Mouse (Mus musculus) spleen, adult 2 months (tissue): Measurements from ENCODE around the gene Gpc5. TPM values are rescaled to one million over a fixed set of nuclear protein-coding genes. Genes with fewer than 3 reads are reported as not detected.

Experiments used
- DNase-seq, 2 experiments: peaks; one replicate each; pipeline versions ENCODE4 v3.0.0 to v3.0.0-alpha.2; 2012 to 2021; ENCODE audit warnings: low spot score in 2 of 2, low read depth in 1 of 2
- H3K27ac ChIP-seq: fragments of 200-500 bp; 2 replicates; pipeline ENCODE4 v1.5.1; 2012; ENCODE audit warnings: low read length, inconsistent platforms; ENCODE audit not compliant: insufficient read depth
- H3K27me3 ChIP-seq: fragments of 200-500 bp; 2 replicates; pipeline ENCODE4 v1.6.1; 2012; ENCODE audit warnings: mild to moderate bottlenecking, moderate library complexity, low read length, inconsistent platforms; ENCODE audit not compliant: control insufficient read depth, insufficient read depth
- H3K36me3 ChIP-seq: fragments of 200-500 bp; 2 replicates; pipeline ENCODE4 v1.6.1; 2012; ENCODE audit warnings: mild to moderate bottlenecking, low read length, inconsistent platforms; ENCODE audit not compliant: control insufficient read depth, insufficient read depth
- H3K4me1 ChIP-seq: fragments of 200-500 bp; 2 replicates; pipeline ENCODE4 v1.6.1; 2011; ENCODE audit warnings: inconsistent platforms; ENCODE audit not compliant: control insufficient read depth, insufficient read depth, insufficient read length
- H3K4me3 ChIP-seq: fragments of 200-500 bp; 2 replicates; pipeline ENCODE4 v1.5.1; 2011; ENCODE audit warnings: mild to moderate bottlenecking, inconsistent platforms; ENCODE audit not compliant: insufficient read depth, insufficient read length; ENCODE audit errors: extremely low read depth
- CTCF ChIP-seq: fragments of 200-500 bp; IDR thresholded peaks from 2 replicates; pipeline ENCODE4 v1.5.1; 2011; ENCODE audit warnings: mild to moderate bottlenecking, inconsistent platforms; ENCODE audit not compliant: insufficient read depth, insufficient read length, insufficient replicate concordance; ENCODE audit errors: extremely low read depth
- POLR2A ChIP-seq: fragments of 200-500 bp; IDR thresholded peaks from 2 replicates; pipeline ENCODE4 v1.6.1; 2011; ENCODE audit warnings: low read depth, low read length, inconsistent platforms
- WGBS: fragments of 180-500 bp; shearing (Covaris S2); methylation state at CpG from one replicate; pipeline ENCODE4 v1.1.7; 2018; 5-methylcytosine and 5-hydroxymethylcytosine counted together
- polyA plus RNA-seq: library from polyadenylated mRNA; depleted of rRNA; stranded (reverse); fragments of >200 nt; gene quantifications from 2 replicates; pipeline ENCODE4 v1.2.3, GENCODE M21; 2012

Gene Gpc5
- polyA plus RNA-seq, 1 experiment = not detected

DNA sequence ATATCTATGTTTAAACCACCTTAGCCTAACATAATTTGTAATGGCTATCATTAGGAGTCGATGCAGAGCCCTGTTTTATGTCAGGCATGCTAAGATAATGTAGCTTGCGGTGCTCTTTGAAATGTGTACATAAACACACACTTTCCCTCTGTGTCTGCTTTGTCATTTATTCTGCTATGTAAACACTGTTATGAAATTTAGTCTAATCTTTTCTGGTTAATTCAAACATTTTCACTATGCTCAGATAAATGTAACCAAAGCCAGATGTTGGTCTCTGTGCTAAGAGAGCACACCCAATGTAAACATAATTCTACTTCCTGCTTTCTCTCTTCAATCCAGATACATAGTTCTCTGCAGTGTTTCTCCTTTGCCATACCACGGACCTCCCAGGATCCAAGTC lies 1256.5 kb downstream of the Gpc5 start:
- H3K36me3 ChIP-seq = no peaks in the 10 kb centered on the region
- 79% methylated on average over 3 of the region's 3 CpGs for WGBS
- DNase-seq = no peak
- H3K4me3 ChIP-seq = no peak overlapping the region
- no peak overlapping the region for H3K27ac ChIP-seq
- no peaks in the 10 kb centered on the region for H3K4me1 ChIP-seq
- H3K27me3 ChIP-seq = no peaks in the 10 kb centered on the region
- TF ChIP-seq POLR2A = no peak
- TF ChIP-seq CTCF = no peak

DNA sequence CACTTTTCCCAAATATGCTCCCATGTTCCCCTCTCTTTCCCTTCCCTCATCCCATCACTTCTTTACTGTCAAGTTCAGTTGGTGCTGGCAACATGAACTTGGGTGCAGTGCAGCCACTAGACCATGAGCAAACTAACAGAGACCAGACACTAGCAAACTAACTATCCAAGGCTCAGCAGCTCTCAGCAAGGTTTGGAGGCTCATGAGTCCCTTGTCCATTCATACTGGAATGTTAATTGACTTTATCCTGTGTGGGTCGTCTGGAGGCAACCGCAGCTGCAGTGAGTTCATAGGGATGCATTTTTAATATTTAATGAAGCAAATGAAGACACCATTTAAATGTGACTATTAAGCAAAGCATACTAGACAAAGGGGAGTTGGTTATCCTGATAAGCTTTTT lies 1292.6 kb downstream of the Gpc5 start:
- DNase-seq = no peak
- no peak for TF ChIP-seq POLR2A
- no peak for TF ChIP-seq CTCF
- Histone ChIP-seq H3K27ac (no peak overlapping the region), H3K4me3 (no peak overlapping the region), H3K36me3 (no peaks in the 10 kb centered on the region), H3K4me1 (no peaks in the 10 kb centered on the region), H3K27me3 (no peaks in the 10 kb centered on the region)
- WGBS = 80% methylated on average over 2 of the region's 2 CpGs

- H3K36me3 ChIP-seq = no peaks in the 10 kb centered on the region
- no peak overlapping the region for H3K27ac ChIP-seq
- H3K4me1 ChIP-seq = no peaks in the 10 kb centered on the region
- WGBS = 81% methylated on average over 3 of the region's 3 CpGs
- no peak overlapping the region for H3K4me3 ChIP-seq
- TF ChIP-seq POLR2A (no peak), CTCF (no peak)
- DNase-seq = no peak
- no peaks in the 10 kb centered on the region for H3K27me3 ChIP-seq
Observed at GRCm38 (mm10) chr14:116415511-116415910, 1323.5 kb downstream of the Gpc5 start.

GRCm38 (mm10) chr14:116448219-116448618 lies 1356.2 kb downstream of the Gpc5 start:
- no peak for DNase-seq
- Histone ChIP-seq H3K36me3 (no peaks in the 10 kb centered on the region), H3K27ac (no peak overlapping the region), H3K4me1 (no peaks in the 10 kb centered on the region), H3K4me3 (no peak overlapping the region), H3K27me3 (no peaks in the 10 kb centered on the region)
- WGBS = 58% methylated on average over 4 of the region's 4 CpGs
- TF ChIP-seq CTCF (no peak), POLR2A (no peak)

- no peak overlapping the region for H3K27ac ChIP-seq
- H3K27me3 ChIP-seq = no peaks in the 10 kb centered on the region
- TF ChIP-seq CTCF (no peak), POLR2A (no peak)
- no peaks in the 10 kb centered on the region for H3K36me3 ChIP-seq
- no peak overlapping the region for H3K4me3 ChIP-seq
- 71% methylated on average over 3 of the region's 3 CpGs for WGBS
- no peak for DNase-seq
- no peaks in the 10 kb centered on the region for H3K4me1 ChIP-seq
Observed at GRCm38 (mm10) chr14:116453356-116453755, 1361.3 kb downstream of the Gpc5 start.

- Histone ChIP-seq H3K4me1 (no peaks in the 10 kb centered on the region), H3K36me3 (no peaks in the 10 kb centered on the region), H3K27me3 (no peaks in the 10 kb centered on the region), H3K4me3 (no peak overlapping the region), H3K27ac (no peak overlapping the region)
- DNase-seq = no peak
- WGBS = 60% methylated on average over 4 of the region's 4 CpGs
- TF ChIP-seq CTCF (no peak), POLR2A (no peak)
Observed at GRCm38 (mm10) chr14:116456211-116456610, 1364.2 kb downstream of the Gpc5 start.

DNA sequence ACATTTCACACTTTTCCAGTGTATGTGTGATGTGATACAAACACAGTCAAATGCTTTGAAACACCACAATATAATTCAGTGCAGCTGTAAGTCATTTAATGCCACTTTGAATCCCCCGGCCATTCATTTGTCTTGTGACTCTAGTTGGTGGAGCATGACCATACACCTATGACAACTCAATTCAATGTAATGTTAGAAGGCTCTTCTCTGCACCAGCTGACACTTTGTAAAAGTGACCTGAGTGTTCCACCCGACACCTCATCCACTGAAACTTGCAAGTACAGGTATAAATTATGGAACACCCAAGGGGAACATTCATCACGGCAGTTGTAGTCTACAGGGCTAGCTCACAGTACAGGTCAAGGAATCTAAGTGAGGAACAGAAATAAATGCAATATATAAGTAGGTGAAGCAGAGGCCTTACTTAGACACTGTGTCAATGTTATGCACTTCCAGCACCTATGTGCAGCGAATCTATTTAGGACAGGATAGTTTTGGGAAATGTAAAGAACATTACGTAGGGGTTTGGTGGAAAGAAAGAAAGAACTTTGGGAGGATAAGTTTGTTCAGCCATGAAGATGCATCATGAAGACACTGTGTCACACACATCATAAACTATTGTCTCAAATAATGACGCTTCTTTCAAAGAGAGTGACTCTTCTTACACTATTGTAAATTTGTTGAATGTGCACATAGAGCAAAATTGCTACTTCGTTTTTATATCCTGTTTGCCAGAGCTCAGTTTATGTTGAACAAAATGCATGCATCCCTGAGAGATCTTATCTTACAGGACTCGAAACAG lies 1381.6 kb downstream of the Gpc5 start:
- Histone ChIP-seq H3K27me3 (no peaks in the 10 kb centered on the region), H3K4me3 (no peak overlapping the region), H3K36me3 (no peaks in the 10 kb centered on the region), H3K27ac (no peak overlapping the region), H3K4me1 (no peaks in the 10 kb centered on the region)
- TF ChIP-seq CTCF (no peak), POLR2A (no peak)
- WGBS = 87% methylated on average over 8 of the region's 8 CpGs
- no peak for DNase-seq
